Mouse (Mus musculus) c-Kit-positive CD71-negative TER-119-negative erythroid progenitor cells, embryonic 14.5 days (primary cell): Measurements from ENCODE around the gene Clp1.

ENCODE experiments used
- DNase-seq: peaks from one replicate; pipeline ENCODE4 v3.0.0-alpha.2; 2013; ENCODE audit warnings: low read depth

Gene Clp1

GRCm38 (mm10) chr2:84714422-84714810 lies 12.7 kb downstream of the Clp1 start:
- DNase-seq = no peak

GRCm38 (mm10) chr2:84711898-84712297 lies 15.3 kb downstream of the Clp1 start:
- no peak for DNase-seq

GRCm38 (mm10) chr2:84707523-84707922 lies 19.6 kb downstream of the Clp1 start:
- DNase-seq = no peak

GRCm38 (mm10) chr2:84705295-84705694 lies 21.9 kb downstream of the Clp1 start:
- DNase-seq = no peak

GRCm38 (mm10) chr2:84704329-84704728 lies 22.8 kb downstream of the Clp1 start:
- no peak for DNase-seq

GRCm38 (mm10) chr2:84703497-84703896 lies 23.7 kb downstream of the Clp1 start:
- DNase-seq = no peak

- no peak for DNase-seq
These were observed 32.0 kb downstream of the Clp1 start for GRCm38 (mm10) chr2:84695007-84695695.

GRCm38 (mm10) chr2:84690050-84690449 lies 37.1 kb downstream of the Clp1 start:
- no peak for DNase-seq

GRCm38 (mm10) chr2:84688080-84688844 lies 38.9 kb downstream of the Clp1 start:
- no peak for DNase-seq

- DNase-seq = no peak
These were observed 44.5 kb downstream of the Clp1 start for GRCm38 (mm10) chr2:84682605-84683183.

GRCm38 (mm10) chr2:84679016-84679415 lies 48.1 kb downstream of the Clp1 start, which contains the start of gene Tmx2:
Gene Tmx2 (minus strand): TSS chr2:84679140.
- no peak for DNase-seq

- peak; percentile 99 for DNase-seq
These were observed 48.9 kb downstream of the Clp1 start, which contains the start of the genes Gm28635 and Med19 for GRCm38 (mm10) chr2:84677968-84678880. Gene Gm28635 (minus strand): TSS chr2:84678041. Gene Med19 (plus strand): TSS chr2:84678402.

- no peak for DNase-seq
These were observed 49.7 kb downstream of the Clp1 start for GRCm38 (mm10) chr2:84677270-84677967.
